Mouse (Mus musculus) kidney, adult 8-10 months (tissue): Measurements from ENCODE around the gene Adra2c.

Experiments
- DNase-seq, 2 experiments: peaks; one replicate each; pipeline ENCODE4 v3.0.0; 2022

Gene Adra2c

DNA sequence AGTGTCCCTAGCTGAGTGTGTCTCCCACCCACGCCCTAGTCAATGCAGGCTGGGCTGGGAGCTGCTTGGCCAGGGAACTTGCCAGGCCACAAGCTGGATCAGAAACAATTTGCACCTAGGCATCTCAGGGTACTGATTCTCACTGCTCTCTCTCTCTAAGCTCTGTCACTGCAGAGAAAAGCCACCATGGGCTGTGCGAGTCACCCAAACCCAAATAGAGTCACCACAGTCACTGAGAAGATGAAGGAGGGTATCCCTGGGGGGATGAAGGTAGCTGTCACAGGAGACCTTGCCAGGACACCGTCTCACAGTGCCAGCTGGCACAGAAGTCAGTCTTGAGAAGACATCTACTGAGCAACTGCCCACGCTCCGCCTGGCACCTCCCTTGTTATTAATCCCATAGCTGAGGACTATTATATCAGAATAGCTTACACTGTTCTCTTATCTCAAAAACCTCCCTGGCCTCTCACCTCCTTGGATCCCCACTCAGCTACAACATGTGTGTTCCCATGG, 33.7 kb downstream of the Adra2c start:
- no peak for DNase-seq

GRCm38 (mm10) chr5:35313231-35313821, 35.2 kb downstream of the Adra2c start:
- DNase-seq: peak; percentile 51 to 66

GRCm38 (mm10) chr5:35313826-35314586, 35.9 kb downstream of the Adra2c start:
- DNase-seq: peak in 1 of 2 experiments; percentile 20

- DNase-seq: peak; percentile 67 to 68
Observed at GRCm38 (mm10) chr5:35314629-35315028, 36.5 kb downstream of the Adra2c start.

- DNase-seq: no peak
Observed at GRCm38 (mm10) chr5:35315204-35315603, 37.1 kb downstream of the Adra2c start.

DNA sequence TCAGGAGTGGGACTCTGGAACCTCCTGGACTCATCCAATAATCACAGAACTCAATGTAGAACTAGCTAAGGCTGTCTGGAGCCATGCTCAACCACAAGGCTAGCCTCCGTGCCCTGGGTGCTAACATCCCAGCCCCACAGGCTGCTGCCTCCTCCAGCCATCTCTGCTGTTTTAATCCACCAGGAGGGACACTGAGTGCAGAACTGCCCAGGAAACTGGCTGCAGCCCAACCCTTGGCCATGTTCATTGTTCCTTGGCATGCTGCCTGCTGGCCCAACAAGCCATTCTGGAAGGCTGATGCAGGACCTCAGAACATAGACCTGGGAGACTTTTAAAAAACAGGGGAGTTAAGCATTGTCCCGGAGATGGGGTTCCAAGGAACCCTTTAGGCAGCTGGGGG, 42.5 kb downstream of the Adra2c start:
- peak; percentile 82 to 92 for DNase-seq

GRCm38 (mm10) chr5:35330822-35331221, 52.7 kb downstream of the Adra2c start:
- no peak for DNase-seq
